Mouse (Mus musculus) layer of hippocampus, adult 11-12 months (tissue): ENCODE measurements around the gene Snx22.

Experiments
- DNase-seq: peaks from one replicate; pipeline ENCODE4 v3.0.0; 2022; ENCODE audit warnings: low spot score

The Snx22 gene

GRCm38 (mm10) chr9:66069583-66069982, at the start of gene Snx22:
TSS of gene Snx22 (minus strand) at chr9:66069719.
- DNase-seq, result peak; percentile 78

GRCm38 (mm10) chr9:66116890-66117289, 47.4 kb upstream of the Snx22 start:
- DNase-seq, result no peak

GRCm38 (mm10) chr9:66114341-66114740, 44.8 kb upstream of the Snx22 start:
- no peak for DNase-seq

- DNase-seq, result no peak
Measured at GRCm38 (mm10) chr9:66110611-66111379, 41.3 kb upstream of the Snx22 start.

GRCm38 (mm10) chr9:66110126-66110525, 40.6 kb upstream of the Snx22 start:
- DNase-seq, result no peak

- DNase-seq, result no peak
Measured at GRCm38 (mm10) chr9:66109574-66109973, 40.1 kb upstream of the Snx22 start.

GRCm38 (mm10) chr9:66105168-66105567, 35.6 kb upstream of the Snx22 start:
- DNase-seq, result no peak

GRCm38 (mm10) chr9:66104601-66105000, 35.1 kb upstream of the Snx22 start:
- no peak for DNase-seq

- DNase-seq, result no peak
Measured at GRCm38 (mm10) chr9:66102668-66103067, 33.1 kb upstream of the Snx22 start.

- DNase-seq, result peak; percentile 61
Measured at GRCm38 (mm10) chr9:66101577-66101976, 32.1 kb upstream of the Snx22 start.

- DNase-seq, result no peak
Measured at GRCm38 (mm10) chr9:66092664-66093063, 23.1 kb upstream of the Snx22 start.

GRCm38 (mm10) chr9:66091327-66092231, 22.1 kb upstream of the Snx22 start:
- no peak for DNase-seq

- DNase-seq, result no peak
Measured at GRCm38 (mm10) chr9:66090593-66091244, 21.2 kb upstream of the Snx22 start.

- peak; percentile 65 for DNase-seq
Measured at GRCm38 (mm10) chr9:66088411-66088810, 18.9 kb upstream of the Snx22 start.

- no peak for DNase-seq
Measured at GRCm38 (mm10) chr9:66087062-66087461, 17.5 kb upstream of the Snx22 start.

GRCm38 (mm10) chr9:66084171-66084570, 14.7 kb upstream of the Snx22 start:
- no peak for DNase-seq

GRCm38 (mm10) chr9:66081999-66082398, 12.5 kb upstream of the Snx22 start:
- DNase-seq, result no peak

GRCm38 (mm10) chr9:66080804-66081459, 11.4 kb upstream of the Snx22 start:
- DNase-seq, result no peak

- peak; percentile 45 for DNase-seq
Measured at GRCm38 (mm10) chr9:66078493-66078892, 9.0 kb upstream of the Snx22 start.

- no peak for DNase-seq
Measured at GRCm38 (mm10) chr9:66078072-66078471, 8.6 kb upstream of the Snx22 start.

GRCm38 (mm10) chr9:66072754-66073153, 3.2 kb upstream of the Snx22 start:
- DNase-seq, result no peak

- DNase-seq, result no peak
Measured at GRCm38 (mm10) chr9:66070151-66070550, 632 bp upstream of the Snx22 start.
